9 mouse cellular contexts compared by ENCODE assay signal in the genomic region with DNA sequence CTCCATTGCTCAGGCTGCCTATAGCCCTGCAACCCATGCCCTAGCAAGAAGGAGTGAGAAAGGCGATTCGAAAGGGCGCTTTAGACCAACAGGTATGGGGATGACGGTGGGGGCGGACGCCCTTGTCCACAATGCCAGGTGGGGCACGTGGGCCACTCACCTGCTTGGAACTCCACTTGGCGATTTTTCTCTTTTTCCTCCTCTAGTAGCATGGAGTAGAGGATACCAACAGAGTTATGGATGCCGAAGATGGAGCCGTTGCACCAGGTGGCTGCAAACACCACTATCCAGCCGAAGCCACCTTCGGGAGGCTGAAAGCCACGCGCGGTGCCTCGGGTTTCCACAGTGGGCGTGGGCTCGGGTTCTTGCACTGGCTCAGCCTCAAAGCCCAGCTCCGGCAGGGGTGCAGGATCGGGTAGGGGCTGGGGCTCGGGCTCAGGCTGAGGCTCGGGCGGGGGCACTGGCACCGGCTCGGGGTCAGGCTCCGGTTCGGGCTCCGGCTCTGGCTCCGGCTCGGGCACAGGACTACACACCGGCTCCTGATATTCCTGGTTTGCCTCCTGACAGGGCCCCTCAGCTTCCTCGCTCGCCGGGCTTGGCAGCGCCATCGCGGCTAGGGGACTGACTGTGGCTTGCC. TPM values are rescaled to one million over a fixed set of nuclear protein-coding genes. Genes with fewer than 3 reads are reported as not detected.
DNase-seq lines count a peak whose midpoint lies in the region; ATAC-seq and TF ChIP-seq lines count a peak whose summit lies in the region.
"Had no signal": no experiment of that assay in that cellular context is flagged by ENCODE, and none has a peak within 500 bp of the region (broad histone marks: within the 10 kb centered on the region; RNA-seq: fewer than 3 reads in every experiment).

No protein-coding gene starts in this region.

- TF ChIP-seq EP300 in lung, postnatal 0 days (IDR thresholded peaks at IDR 0.05) = no peak

- H3K9ac ChIP-seq in lung, postnatal 0 days (replicated peaks; ENCODE audit: low read depth) = 0 out of 2 replicates have a peak overlapping the region, but pooled peaks have one; percentile 23
- H3K9ac ChIP-seq in stomach, embryonic 15.5 days = 0 out of 2 replicates have a peak overlapping the region, but pooled peaks have one; percentile 16

- TF ChIP-seq CTCF in gastrocnemius, adult 2 months (IDR thresholded peaks at IDR 0.05) = no peak
- TF ChIP-seq CTCF in lung, postnatal 0 days (IDR thresholded peaks at IDR 0.05) = no peak

- H3K27ac ChIP-seq in gastrocnemius, adult 2 months = peak overlapping the region; percentile 89
- H3K27ac ChIP-seq in lung, postnatal 0 days (ENCODE audit: low read length) = no peak overlapping the region; the same call in none of the 2 replicates
- H3K27ac ChIP-seq in stomach, embryonic 15.5 days = peak overlapping the region; percentile 82; the same call in 1 of the 2 replicates

- H3K4me1 ChIP-seq in lung, postnatal 0 days (ENCODE audit: insufficient read depth, low read depth, low read length) = no peaks in the 10 kb centered on the region
- no peaks in the 10 kb centered on the region for H3K4me1 ChIP-seq in stomach, embryonic 15.5 days

- H3K27me3 ChIP-seq in lung, postnatal 0 days (replicated peaks; ENCODE audit: insufficient read depth, low read length) = no peaks in the 10 kb centered on the region
- H3K27me3 ChIP-seq in stomach, embryonic 15.5 days (replicated peaks) = no peaks in the 10 kb centered on the region; the same call in 1 of the 2 replicates

- H3K36me3 ChIP-seq in lung, postnatal 0 days (ENCODE audit: insufficient read depth, low read length) = no peaks in the 10 kb centered on the region
- no peaks in the 10 kb centered on the region for H3K36me3 ChIP-seq in stomach, embryonic 15.5 days

- intact Hi-C loops in gastrocnemius, adult 2 months (cut with DNase I) = no loop called here

- H3K9me3 ChIP-seq in lung, postnatal 0 days (ENCODE audit: low read length) = no peaks in the 10 kb centered on the region
- H3K9me3 ChIP-seq in stomach, embryonic 15.5 days = no peaks in the 10 kb centered on the region

- peak; percentile 40 for ATAC-seq in lung, postnatal 0 days
- peak; percentile 29; the same call in 1 of the 2 replicates for ATAC-seq in stomach, embryonic 15.5 days (ENCODE audit: insufficient read depth, low FRiP score, low read depth)
- ATAC-seq: Patski had no signal

- WGBS in lung, postnatal 0 days = 17% methylated on average over 28 of the region's 37 CpGs
- WGBS in stomach, embryonic 15.5 days = 19% methylated on average over 37 of the region's 37 CpGs

- peak overlapping the region; percentile 75 for H3K4me3 ChIP-seq in gastrocnemius, adult 2 months
- H3K4me3 ChIP-seq in lung, postnatal 0 days (ENCODE audit: low read depth, low read length) = peak overlapping the region; percentile 49
- H3K4me3 ChIP-seq in stomach, embryonic 15.5 days (replicated peaks) = peak overlapping the region; percentile 50

- H3K4me2 ChIP-seq in lung, postnatal 0 days (replicated peaks; ENCODE audit: low read depth, low read length) = peak overlapping the region; percentile 75
- H3K4me2 ChIP-seq in stomach, embryonic 15.5 days = peak overlapping the region; percentile 83

- DNase-seq in gastrocnemius, adult 2 months = no peak
- DNase-seq in gastrocnemius, adult 18-20 months (ENCODE audit: low spot score) = no peak
- DNase-seq in CD4-positive, CD25-positive, alpha-beta regulatory T cell, adult 2 months (ENCODE audit: low read depth, low spot score) = peak; percentile 27
- peak; percentile 24 for DNase-seq in embryo, embryonic 11 days
- peak; percentile 13 for DNase-seq in induced T-regulatory cell, adult 2 months (ENCODE audit: low read depth)
- peak; percentile 37 for DNase-seq in lung, postnatal 0 days (ENCODE audit: low spot score)
- DNase-seq in frontal cortex, postnatal 25 days (ENCODE audit: low spot score in 2 of 2) = no peak

RNA-seq across cellular contexts. Expression of a gene that starts 0.5 kb away (rescaled TPM):
- total RNA-seq in gastrocnemius, adult 2 months (2021) = 1 to 10 TPM; 1.5 to 6.0 TPM
- 1 to 10 TPM; 3.6 to 4.3 TPM for total RNA-seq in gastrocnemius, adult 18-20 months (2021)
- 20.4 and 21.4 TPM in 2 replicates for polyA plus RNA-seq in lung, postnatal 0 days (2015; fragmentation: Nextera tagmentation; extraction: Ambion mirVana)
- polyA plus RNA-seq in stomach, embryonic 15.5 days (2015; fragmentation: Nextera tagmentation; extraction: Ambion mirVana) = 7.8 and 9.0 TPM in 2 replicates

Comparison
In these comparisons a context has a peak if more than half of its experiments do, and no peak if none do; other contexts are left out.
1. DNase-seq: peak in CD4-positive, CD25-positive, alpha-beta regulatory T cell, adult 2 months (single experiment), embryo, embryonic 11 days (single experiment), induced T-regulatory cell, adult 2 months (single experiment) and lung, postnatal 0 days (single experiment); none in gastrocnemius, adult 2 months (single experiment), gastrocnemius, adult 18-20 months (single experiment) and frontal cortex, postnatal 25 days (0 of 2).
2. Peak in every context shown above with its lines, with median percentiles within 50 percentile points of each other: H3K4me3 ChIP-seq.